Mouse (Mus musculus) megakaryocyte, embryonic 14.5 days (primary cell): ENCODE data around the gene Plvap.

ENCODE experiments used
- FLI1 ChIP-seq: IDR thresholded peaks from 2 replicates; pipeline ENCODE4 v1.6.1; 2012; ENCODE audit warnings: low read length, inconsistent platforms, mixed read lengths
- GATA1 ChIP-seq: IDR thresholded peaks from 3 replicates; pipeline ENCODE4 v1.6.1; 2012; ENCODE audit warnings: mixed read lengths, low read length, inconsistent platforms, borderline replicate concordance

GRCm38 (mm10) chr8:71471861-71472260 lies 39.7 kb downstream of the Plvap start:
- TF ChIP-seq GATA1 (no peak), FLI1 (no peak)
